16 mouse cellular contexts compared by ENCODE assay signal in the genomic region with DNA sequence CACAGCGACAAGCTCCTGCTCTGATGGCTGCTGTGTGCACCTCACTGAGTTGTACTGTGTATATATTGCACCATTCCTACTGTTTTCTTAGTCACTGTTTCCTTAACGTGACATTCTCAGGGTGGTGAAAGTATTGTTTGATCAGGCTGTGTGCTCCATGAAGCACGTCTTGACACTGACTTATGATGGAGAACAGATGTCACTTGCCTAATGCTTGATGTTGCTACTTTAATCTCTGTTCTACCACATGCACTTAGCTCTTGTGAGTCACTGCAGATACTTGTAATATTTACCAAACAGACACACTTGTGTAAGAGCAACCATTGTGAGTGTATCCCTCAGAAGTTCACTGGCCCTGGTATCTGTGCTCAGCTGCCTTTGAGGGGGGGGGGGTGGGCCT.
"Had no signal": no experiment of that assay in that cellular context is flagged by ENCODE, and none has a peak within 500 bp of the region (broad histone marks: within the 10 kb centered on the region; RNA-seq: fewer than 3 reads in every experiment).

No protein-coding gene starts in this region.

- H3K27me3 ChIP-seq: liver, embryonic 13.5 days; liver, embryonic 15.5 days; megakaryocyte, embryonic 14.5 days; midbrain, embryonic 13.5 days; midbrain, embryonic 15.5 days; neural tube, embryonic 12.5 days; stomach, embryonic 15.5 days had no signal

- ATAC-seq: liver, postnatal 0 days; midbrain, embryonic 13.5 days; midbrain, embryonic 15.5 days had no signal

- H3K4me3 ChIP-seq: liver, embryonic 13.5 days; liver, embryonic 15.5 days; megakaryocyte, embryonic 14.5 days; midbrain, embryonic 13.5 days; midbrain, embryonic 15.5 days; neural tube, embryonic 12.5 days; stomach, embryonic 15.5 days had no signal

- H3K9ac ChIP-seq: liver, embryonic 13.5 days; liver, embryonic 15.5 days; liver, postnatal 0 days; midbrain, embryonic 13.5 days; midbrain, embryonic 15.5 days; neural tube, embryonic 12.5 days; stomach, embryonic 15.5 days had no signal

- H3K4me2 ChIP-seq: liver, embryonic 13.5 days; liver, embryonic 15.5 days; midbrain, embryonic 11.5 days; midbrain, embryonic 13.5 days; midbrain, embryonic 15.5 days; neural tube, embryonic 12.5 days; stomach, embryonic 15.5 days had no signal

- DNase-seq: liver, embryonic 13.5 days; liver, postnatal 0 days; lung, adult 2 months; right cerebral cortex, postnatal 14 days; thymus, adult 2 months; thymus, postnatal 25 days; thymus, postnatal 4 days had no signal

- H3K9me3 ChIP-seq: liver, embryonic 13.5 days; liver, embryonic 15.5 days; midbrain, embryonic 13.5 days; midbrain, embryonic 15.5 days; neural tube, embryonic 12.5 days; stomach, embryonic 15.5 days had no signal

- H3K36me3 ChIP-seq: liver, embryonic 13.5 days; liver, embryonic 15.5 days; midbrain, embryonic 13.5 days; midbrain, embryonic 15.5 days; neural tube, embryonic 12.5 days; stomach, embryonic 15.5 days had no signal

- H3K27ac ChIP-seq: liver, embryonic 13.5 days; liver, embryonic 15.5 days; macrophage; midbrain, embryonic 13.5 days; midbrain, embryonic 15.5 days; neural tube, embryonic 12.5 days; stomach, embryonic 15.5 days; stomach, postnatal 0 days had no signal

- H3K4me1 ChIP-seq: liver, embryonic 13.5 days; liver, embryonic 15.5 days; megakaryocyte, embryonic 14.5 days; midbrain, embryonic 13.5 days; midbrain, embryonic 15.5 days; neural tube, embryonic 12.5 days; stomach, embryonic 15.5 days had no signal
